Mouse (Mus musculus): ENCODE data around the gene Nradd. TPM values are rescaled to one million over a fixed set of nuclear protein-coding genes. Genes with fewer than 3 reads are reported as not detected.

Nradd gene
- polyA plus RNA-seq, 1 experiment from 2014 or later: 12.2 TPM

DNA sequence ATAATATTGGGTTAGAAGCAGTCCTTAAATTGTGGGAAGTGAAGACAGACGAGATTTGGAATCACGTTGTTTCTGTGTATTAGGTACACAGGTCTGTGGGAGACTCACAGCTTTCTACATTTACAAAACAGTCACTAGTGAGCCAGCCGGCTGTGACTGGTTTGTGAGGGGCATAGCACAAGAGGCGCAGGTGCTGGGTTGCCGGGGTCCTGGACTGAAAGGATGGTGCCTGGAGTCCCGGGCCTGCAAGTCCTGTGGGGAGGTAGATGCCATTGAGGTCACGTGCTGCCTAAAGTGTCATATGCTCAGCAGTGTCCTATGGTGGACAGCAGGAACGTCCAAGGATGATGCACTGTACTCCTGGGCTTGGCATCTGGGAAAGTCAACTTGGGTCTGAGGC is 42.1 kb upstream of the Nradd start:
- H3K4me1 ChIP-seq (ENCODE audit: control insufficient read depth in 2 of 2, insufficient read depth in 2 of 2, low read length in 2 of 2): peaks cover 46 to 73% of the 10 kb centered on the region in 2 experiments
- H3K9me3 ChIP-seq (ENCODE audit: control insufficient read depth, low read length): no peaks in the 10 kb centered on the region
- H3K36me3 ChIP-seq (ENCODE audit: control insufficient read depth, insufficient read depth, low read length): 0 out of 2 replicates have a peak, but pooled peaks cover 3% of the 10 kb centered on the region
- no peak overlapping the region for H3K4me3 ChIP-seq (ENCODE audit: control insufficient read depth in 1 of 2, insufficient read depth in 1 of 2, low read depth in 1 of 2, low read length in 2 of 2)
- no peaks in the 10 kb centered on the region for H3K27me3 ChIP-seq (ENCODE audit: control insufficient read depth, insufficient read depth, low read length)
- peak overlapping the region; percentile 31; the same call in 1 of the 2 replicates for H3K9ac ChIP-seq (ENCODE audit: low read length)
- H3K4me2 ChIP-seq (ENCODE audit: low read length): peak overlapping the region; percentile 36
- H3K27ac ChIP-seq (replicated peaks in 1 of 2; ENCODE audit: control insufficient read depth in 1 of 2, insufficient read depth in 1 of 2, low read depth in 2 of 2, low read length in 2 of 2): peak overlapping the region; percentile 51 to 84
- ATAC-seq (ENCODE audit: insufficient number of reproducible peaks, insufficient read depth, low FRiP score, low read depth): peak; percentile 31; the same call in 1 of the 2 replicates
- 23% methylated on average over 8 of the region's 8 CpGs for WGBS

DNA sequence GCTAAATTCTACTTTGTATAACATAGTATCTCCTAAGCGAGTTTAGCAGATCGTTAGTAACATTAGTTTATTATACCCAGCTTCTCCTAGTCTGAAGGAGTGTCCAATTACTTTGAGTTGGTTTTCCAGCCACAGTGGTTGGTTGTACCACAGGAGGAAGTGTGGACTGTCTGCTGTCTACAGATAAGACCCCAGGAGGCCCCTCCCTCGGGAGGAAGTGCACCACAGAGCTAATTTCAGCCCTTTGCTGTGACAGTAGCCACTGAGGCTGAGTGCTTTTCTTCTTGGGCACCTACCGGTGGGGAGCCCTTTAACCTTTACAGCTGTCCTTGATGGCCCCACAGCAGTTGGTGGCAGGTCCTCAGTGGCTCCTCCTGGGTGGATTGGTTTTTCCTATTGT is 41.7 kb upstream of the Nradd start:
- H3K27ac ChIP-seq (replicated peaks in 1 of 2; ENCODE audit: control insufficient read depth in 1 of 2, insufficient read depth in 1 of 2, low read depth in 2 of 2, low read length in 2 of 2): peak overlapping the region; percentile 35 to 84; a peak in 2 of 4 replicates

GRCm38 (mm10) chr9:110662844-110663243 is 38.6 kb upstream of the Nradd start:
- H3K9me3 ChIP-seq (ENCODE audit: control insufficient read depth, low read length): no peaks in the 10 kb centered on the region
- ATAC-seq (ENCODE audit: insufficient number of reproducible peaks, insufficient read depth, low FRiP score, low read depth): no peak
- no peak overlapping the region for H3K27ac ChIP-seq (replicated peaks in 1 of 2; ENCODE audit: control insufficient read depth in 1 of 2, insufficient read depth in 1 of 2, low read depth in 2 of 2, low read length in 2 of 2)
- H3K4me1 ChIP-seq (ENCODE audit: control insufficient read depth in 2 of 2, insufficient read depth in 2 of 2, low read length in 2 of 2): peaks cover 17 to 42% of the 10 kb centered on the region in 2 experiments
- peaks cover 10% of the 10 kb centered on the region for H3K36me3 ChIP-seq (ENCODE audit: control insufficient read depth, insufficient read depth, low read length)
- 51% methylated on average over 1 of the region's 1 CpGs for WGBS
- no peaks in the 10 kb centered on the region for H3K27me3 ChIP-seq (ENCODE audit: control insufficient read depth, insufficient read depth, low read length)
- no peak overlapping the region for H3K9ac ChIP-seq (ENCODE audit: low read length)
- no peak overlapping the region for H3K4me3 ChIP-seq (ENCODE audit: control insufficient read depth in 1 of 2, insufficient read depth in 1 of 2, low read depth in 1 of 2, low read length in 2 of 2)
- H3K4me2 ChIP-seq (ENCODE audit: low read length): no peak overlapping the region

More for the DNA sequence above, 41.7 kb upstream of the Nradd start:
- H3K4me3 ChIP-seq (ENCODE audit: control insufficient read depth in 1 of 2, insufficient read depth in 1 of 2, low read depth in 1 of 2, low read length in 2 of 2): no peak overlapping the region
- peak; percentile 60; the same call in 1 of the 2 replicates for ATAC-seq (ENCODE audit: insufficient number of reproducible peaks, insufficient read depth, low FRiP score, low read depth)
- H3K4me1 ChIP-seq (ENCODE audit: control insufficient read depth in 2 of 2, insufficient read depth in 2 of 2, low read length in 2 of 2): peaks cover 42 to 69% of the 10 kb centered on the region in 2 experiments
- 16% methylated on average over 4 of the region's 4 CpGs for WGBS
- H3K9ac ChIP-seq (ENCODE audit: low read length): 0 out of 2 replicates have a peak overlapping the region, but pooled peaks have one; percentile 31
- H3K36me3 ChIP-seq (ENCODE audit: control insufficient read depth, insufficient read depth, low read length): 0 out of 2 replicates have a peak, but pooled peaks cover 3% of the 10 kb centered on the region
- no peaks in the 10 kb centered on the region for H3K9me3 ChIP-seq (ENCODE audit: control insufficient read depth, low read length)
- H3K4me2 ChIP-seq (ENCODE audit: low read length): peak overlapping the region; percentile 36
- no peaks in the 10 kb centered on the region for H3K27me3 ChIP-seq (ENCODE audit: control insufficient read depth, insufficient read depth, low read length)

- H3K4me3 ChIP-seq (ENCODE audit: control insufficient read depth in 1 of 2, insufficient read depth in 1 of 2, low read depth in 1 of 2, low read length in 2 of 2): no peak overlapping the region
- H3K36me3 ChIP-seq (ENCODE audit: control insufficient read depth, insufficient read depth, low read length): peaks cover 10% of the 10 kb centered on the region
- no peak overlapping the region for H3K9ac ChIP-seq (ENCODE audit: low read length)
- H3K4me1 ChIP-seq (ENCODE audit: control insufficient read depth in 2 of 2, insufficient read depth in 2 of 2, low read length in 2 of 2): peaks cover 6 to 32% of the 10 kb centered on the region in 2 experiments
- H3K27ac ChIP-seq (replicated peaks in 1 of 2; ENCODE audit: control insufficient read depth in 1 of 2, insufficient read depth in 1 of 2, low read depth in 2 of 2, low read length in 2 of 2): no peak overlapping the region
- whole genome bisulfite sequencing: 60% methylated on average over 7 of the region's 7 CpGs
- H3K9me3 ChIP-seq (ENCODE audit: control insufficient read depth, low read length): no peaks in the 10 kb centered on the region
- H3K4me2 ChIP-seq (ENCODE audit: low read length): no peak overlapping the region
- no peak for ATAC-seq (ENCODE audit: insufficient number of reproducible peaks, insufficient read depth, low FRiP score, low read depth)
- no peaks in the 10 kb centered on the region for H3K27me3 ChIP-seq (ENCODE audit: control insufficient read depth, insufficient read depth, low read length)
Observed at GRCm38 (mm10) chr9:110660856-110661612, 36.8 kb upstream of the Nradd start.

- Histone ChIP-seq H3K4me1 (ENCODE audit: control insufficient read depth in 2 of 2, insufficient read depth in 2 of 2, low read length in 2 of 2) (peaks cover 7 to 29% of the 10 kb centered on the region in 2 experiments; a peak in 3 of 4 replicates), H3K9me3 (ENCODE audit: control insufficient read depth, low read length) (no peaks in the 10 kb centered on the region), H3K4me3 (ENCODE audit: control insufficient read depth in 1 of 2, insufficient read depth in 1 of 2, low read depth in 1 of 2, low read length in 2 of 2) (no peak overlapping the region), H3K9ac (ENCODE audit: low read length) (no peak overlapping the region), H3K36me3 (ENCODE audit: control insufficient read depth, insufficient read depth, low read length) (peaks cover 10% of the 10 kb centered on the region), H3K27me3 (ENCODE audit: control insufficient read depth, insufficient read depth, low read length) (no peaks in the 10 kb centered on the region), H3K4me2 (ENCODE audit: low read length) (no peak overlapping the region), H3K27ac (replicated peaks in 1 of 2; ENCODE audit: control insufficient read depth in 1 of 2, insufficient read depth in 1 of 2, low read depth in 2 of 2, low read length in 2 of 2) (no peak overlapping the region)
- 92% methylated on average over 2 of the region's 2 CpGs for WGBS
- ATAC-seq (ENCODE audit: insufficient number of reproducible peaks, insufficient read depth, low FRiP score, low read depth): no peak
Observed at GRCm38 (mm10) chr9:110660208-110660607, 36.0 kb upstream of the Nradd start.

DNA sequence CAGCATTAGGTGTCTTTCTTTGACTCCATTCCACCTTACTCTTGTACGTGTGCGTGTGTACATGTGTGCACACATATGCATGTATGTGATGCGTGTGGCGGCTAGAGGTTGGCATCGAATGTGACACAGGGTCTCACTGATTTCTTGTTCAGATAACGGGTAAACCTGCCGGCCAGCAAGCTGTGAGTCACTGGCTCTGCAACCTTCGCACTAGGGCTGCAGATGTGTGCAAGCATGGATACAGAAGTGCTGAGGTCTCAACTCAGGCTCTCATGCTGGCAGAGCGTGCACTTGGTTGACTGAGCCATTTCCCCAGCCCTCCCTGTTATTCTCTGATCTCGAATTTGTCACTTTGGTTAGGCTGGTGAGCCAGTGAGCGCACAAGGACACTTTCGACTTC is 35.3 kb upstream of the Nradd start:
- no peaks in the 10 kb centered on the region for H3K27me3 ChIP-seq (ENCODE audit: control insufficient read depth, insufficient read depth, low read length)
- H3K4me3 ChIP-seq (ENCODE audit: control insufficient read depth in 1 of 2, insufficient read depth in 1 of 2, low read depth in 1 of 2, low read length in 2 of 2): no peak overlapping the region
- H3K36me3 ChIP-seq (ENCODE audit: control insufficient read depth, insufficient read depth, low read length): peaks cover 10% of the 10 kb centered on the region
- ATAC-seq (ENCODE audit: insufficient number of reproducible peaks, insufficient read depth, low FRiP score, low read depth): no peak
- no peak overlapping the region for H3K4me2 ChIP-seq (ENCODE audit: low read length)
- H3K9ac ChIP-seq (ENCODE audit: low read length): no peak overlapping the region
- WGBS: 90% methylated on average over 12 of the region's 12 CpGs
- H3K27ac ChIP-seq (replicated peaks in 1 of 2; ENCODE audit: control insufficient read depth in 1 of 2, insufficient read depth in 1 of 2, low read depth in 2 of 2, low read length in 2 of 2): no peak overlapping the region
- no peaks in the 10 kb centered on the region for H3K9me3 ChIP-seq (ENCODE audit: control insufficient read depth, low read length)
- H3K4me1 ChIP-seq (ENCODE audit: control insufficient read depth in 2 of 2, insufficient read depth in 2 of 2, low read length in 2 of 2): peaks cover 10 to 28% of the 10 kb centered on the region in 2 experiments

- Histone ChIP-seq H3K9ac (ENCODE audit: low read length) (peak overlapping the region; percentile 85), H3K4me1 (ENCODE audit: control insufficient read depth in 2 of 2, insufficient read depth in 2 of 2, low read length in 2 of 2) (peaks cover 13 to 40% of the 10 kb centered on the region in 2 experiments), H3K9me3 (ENCODE audit: control insufficient read depth, low read length) (no peaks in the 10 kb centered on the region), H3K36me3 (ENCODE audit: control insufficient read depth, insufficient read depth, low read length) (peaks cover 7% of the 10 kb centered on the region), H3K27ac (replicated peaks in 1 of 2; ENCODE audit: control insufficient read depth in 1 of 2, insufficient read depth in 1 of 2, low read depth in 2 of 2, low read length in 2 of 2) (peak overlapping the region in 1 of 2 experiments; percentile 94; a peak in 2 of 4 replicates), H3K4me3 (ENCODE audit: control insufficient read depth in 1 of 2, insufficient read depth in 1 of 2, low read depth in 1 of 2, low read length in 2 of 2) (peak overlapping the region in 1 of 2 experiments; percentile 72; a peak in 2 of 4 replicates), H3K27me3 (ENCODE audit: control insufficient read depth, insufficient read depth, low read length) (no peaks in the 10 kb centered on the region), H3K4me2 (ENCODE audit: low read length) (peak overlapping the region; percentile 85)
- no peak for ATAC-seq (ENCODE audit: insufficient number of reproducible peaks, insufficient read depth, low FRiP score, low read depth)
- 69% methylated on average over 13 of the region's 13 CpGs for WGBS
Observed at GRCm38 (mm10) chr9:110657474-110658078, 33.3 kb upstream of the Nradd start.

Data from heart, embryonic 14.5 days (tissue).